Mouse (Mus musculus) hindbrain, embryonic 12.5 days (tissue): Measurements from ENCODE around the gene Smad1. TPM values are rescaled to one million over a fixed set of nuclear protein-coding genes. Genes with fewer than 3 reads are reported as not detected.

Source experiments
- ATAC-seq: fragments of 200-750 bp; cut with Nextera tagmentation; 2 replicates; pipeline ENCODE4 v1.8.0; 2017; ENCODE audit warnings: moderate TSS enrichment; ENCODE audit not compliant: low FRiP score
- H3K27ac ChIP-seq: fragments of 300-500 bp; sonication (generic); 2 replicates; pipeline ENCODE4 v1.5.1; 2016; ENCODE audit warnings: mild to moderate bottlenecking
- H3K27me3 ChIP-seq: fragments of 300-500 bp; sonication (generic); 2 replicates; pipeline ENCODE4 v1.6.1; 2016; ENCODE audit warnings: mild to moderate bottlenecking
- H3K36me3 ChIP-seq: fragments of 300-500 bp; sonication (generic); 2 replicates; pipeline ENCODE4 v1.6.1; 2016; ENCODE audit warnings: mild to moderate bottlenecking
- H3K4me1 ChIP-seq: fragments of 300-500 bp; sonication (generic); 2 replicates; pipeline ENCODE4 v1.6.1; 2016
- H3K4me2 ChIP-seq: fragments of 300-500 bp; sonication (generic); replicated peaks from 2 replicates; pipeline ENCODE4 v1.6.1; 2016; ENCODE audit warnings: mild to moderate bottlenecking
- H3K4me3 ChIP-seq: fragments of 300-500 bp; sonication (generic); 2 replicates; pipeline ENCODE4 v1.5.1; 2016; ENCODE audit warnings: mild to moderate bottlenecking
- H3K9ac ChIP-seq: fragments of 300-500 bp; sonication (generic); 2 replicates; pipeline ENCODE4 v1.6.1; 2016; ENCODE audit warnings: mild to moderate bottlenecking, moderate library complexity
- H3K9me3 ChIP-seq: fragments of 300-500 bp; sonication (generic); replicated peaks from 2 replicates; pipeline ENCODE4 v1.6.1; 2016; ENCODE audit warnings: mild to moderate bottlenecking
- WGBS: fragments of 180-500 bp; shearing (Covaris S2); methylation state at CpG from one replicate; pipeline ENCODE4 v1.1.7; 2016; 5-methylcytosine and 5-hydroxymethylcytosine counted together
- polyA plus RNA-seq: library from polyadenylated mRNA; unstranded; fragments of >200 nt; fragmentation: Nextera tagmentation; extraction: Ambion mirVana; gene quantifications from 2 replicates; pipeline ENCODE4 v1.2.1, GENCODE M21; 2016

Smad1 gene
- polyA plus RNA-seq, 1 experiment from 2014 or later, result 76.9 TPM

GRCm38 (mm10) chr8:79380386-79380785 lies 18.9 kb downstream of the Smad1 start:
- H3K9ac ChIP-seq, result no peak overlapping the region
- no peaks in the 10 kb centered on the region for H3K27me3 ChIP-seq
- H3K36me3 ChIP-seq, result peaks cover 5% of the 10 kb centered on the region; the same call in 1 of the 2 replicates
- peaks cover 47% of the 10 kb centered on the region for H3K4me1 ChIP-seq
- no peaks in the 10 kb centered on the region for H3K9me3 ChIP-seq
- 44% methylated on average over 1 of the region's 1 CpGs for WGBS
- H3K4me3 ChIP-seq, result no peak overlapping the region
- ATAC-seq, result no peak
- no peak overlapping the region for H3K4me2 ChIP-seq
- no peak overlapping the region for H3K27ac ChIP-seq

GRCm38 (mm10) chr8:79379971-79380370 lies 19.3 kb downstream of the Smad1 start:
- peaks cover 45% of the 10 kb centered on the region for H3K4me1 ChIP-seq
- WGBS, result 72% methylated on average over 14 of the region's 14 CpGs
- no peak overlapping the region for H3K9ac ChIP-seq
- H3K9me3 ChIP-seq, result no peaks in the 10 kb centered on the region
- no peak for ATAC-seq
- no peak overlapping the region for H3K4me3 ChIP-seq
- H3K27ac ChIP-seq, result no peak overlapping the region
- no peaks in the 10 kb centered on the region for H3K27me3 ChIP-seq
- H3K4me2 ChIP-seq, result no peak overlapping the region
- H3K36me3 ChIP-seq, result peaks cover 5% of the 10 kb centered on the region; the same call in 1 of the 2 replicates

- H3K4me2 ChIP-seq, result no peak overlapping the region
- no peak for ATAC-seq
- peaks cover 9% of the 10 kb centered on the region for H3K36me3 ChIP-seq
- no peaks in the 10 kb centered on the region for H3K27me3 ChIP-seq
- H3K9me3 ChIP-seq, result no peaks in the 10 kb centered on the region
- H3K27ac ChIP-seq, result no peak overlapping the region
- H3K4me1 ChIP-seq, result peaks cover 25% of the 10 kb centered on the region
- no peak overlapping the region for H3K4me3 ChIP-seq
- H3K9ac ChIP-seq, result no peak overlapping the region
- 94% methylated on average over 9 of the region's 9 CpGs for WGBS
Observed at GRCm38 (mm10) chr8:79376648-79377047, 22.7 kb downstream of the Smad1 start.

- WGBS, result 81% methylated on average over 5 of the region's 5 CpGs
- Histone ChIP-seq H3K27me3 (no peaks in the 10 kb centered on the region), H3K9ac (no peak overlapping the region), H3K9me3 (no peaks in the 10 kb centered on the region), H3K27ac (no peak overlapping the region), H3K36me3 (peaks cover 18% of the 10 kb centered on the region), H3K4me1 (peaks cover 21% of the 10 kb centered on the region), H3K4me2 (no peak overlapping the region), H3K4me3 (no peak overlapping the region)
- no peak for ATAC-seq
Observed at GRCm38 (mm10) chr8:79375775-79376123, 23.6 kb downstream of the Smad1 start.

GRCm38 (mm10) chr8:79375074-79375774 lies 24.1 kb downstream of the Smad1 start:
- 80% methylated on average over 13 of the region's 13 CpGs for WGBS
- no peak overlapping the region for H3K4me3 ChIP-seq
- no peak overlapping the region for H3K4me2 ChIP-seq
- H3K9me3 ChIP-seq, result no peaks in the 10 kb centered on the region
- ATAC-seq, result no peak
- peaks cover 19% of the 10 kb centered on the region for H3K4me1 ChIP-seq
- no peaks in the 10 kb centered on the region for H3K27me3 ChIP-seq
- peaks cover 23% of the 10 kb centered on the region for H3K36me3 ChIP-seq
- H3K27ac ChIP-seq, result peak overlapping the region; percentile 40; the same call in 1 of the 2 replicates
- H3K9ac ChIP-seq, result no peak overlapping the region

GRCm38 (mm10) chr8:79374410-79374809 lies 24.9 kb downstream of the Smad1 start:
- Histone ChIP-seq H3K9me3 (no peaks in the 10 kb centered on the region), H3K27me3 (no peaks in the 10 kb centered on the region), H3K9ac (no peak overlapping the region), H3K27ac (no peak overlapping the region), H3K4me2 (no peak overlapping the region), H3K4me1 (peaks cover 15% of the 10 kb centered on the region), H3K4me3 (no peak overlapping the region), H3K36me3 (peaks cover 31% of the 10 kb centered on the region)
- ATAC-seq, result no peak
- WGBS, result 78% methylated on average over 5 of the region's 5 CpGs

- H3K27ac ChIP-seq, result no peak overlapping the region
- no peaks in the 10 kb centered on the region for H3K9me3 ChIP-seq
- H3K36me3 ChIP-seq, result peaks cover 39% of the 10 kb centered on the region
- 94% methylated on average over 6 of the region's 6 CpGs for WGBS
- H3K4me3 ChIP-seq, result no peak overlapping the region
- H3K9ac ChIP-seq, result no peak overlapping the region
- no peak overlapping the region for H3K4me2 ChIP-seq
- ATAC-seq, result no peak
- H3K27me3 ChIP-seq, result no peaks in the 10 kb centered on the region
- H3K4me1 ChIP-seq, result peaks cover 15% of the 10 kb centered on the region
Observed at GRCm38 (mm10) chr8:79373563-79373962, 25.8 kb downstream of the Smad1 start.

- Histone ChIP-seq H3K4me3 (no peak overlapping the region), H3K9me3 (no peaks in the 10 kb centered on the region), H3K9ac (no peak overlapping the region), H3K27me3 (no peaks in the 10 kb centered on the region), H3K27ac (no peak overlapping the region), H3K4me1 (peaks cover 13% of the 10 kb centered on the region), H3K36me3 (peaks cover 45% of the 10 kb centered on the region), H3K4me2 (no peak overlapping the region)
- WGBS, result 88% methylated on average over 8 of the region's 8 CpGs
- no peak for ATAC-seq
Observed at GRCm38 (mm10) chr8:79372960-79373359, 26.4 kb downstream of the Smad1 start.

GRCm38 (mm10) chr8:79372521-79372920 lies 26.8 kb downstream of the Smad1 start:
- Histone ChIP-seq H3K4me1 (peaks cover 13% of the 10 kb centered on the region), H3K36me3 (peaks cover 47% of the 10 kb centered on the region), H3K27me3 (no peaks in the 10 kb centered on the region), H3K27ac (no peak overlapping the region), H3K9ac (no peak overlapping the region), H3K4me2 (no peak overlapping the region), H3K9me3 (no peaks in the 10 kb centered on the region), H3K4me3 (no peak overlapping the region)
- no peak for ATAC-seq
- WGBS, result 84% methylated on average over 9 of the region's 9 CpGs

- H3K27me3 ChIP-seq, result no peaks in the 10 kb centered on the region
- H3K9ac ChIP-seq, result no peak overlapping the region
- peaks cover 13% of the 10 kb centered on the region for H3K4me1 ChIP-seq
- no peaks in the 10 kb centered on the region for H3K9me3 ChIP-seq
- H3K27ac ChIP-seq, result no peak overlapping the region
- no peak overlapping the region for H3K4me3 ChIP-seq
- peaks cover 46% of the 10 kb centered on the region for H3K36me3 ChIP-seq
- WGBS, result 88% methylated on average over 9 of the region's 9 CpGs
- ATAC-seq, result no peak
- no peak overlapping the region for H3K4me2 ChIP-seq
Observed at GRCm38 (mm10) chr8:79372084-79372483, 27.2 kb downstream of the Smad1 start.

- no peak overlapping the region for H3K9ac ChIP-seq
- no peak overlapping the region for H3K4me3 ChIP-seq
- no peaks in the 10 kb centered on the region for H3K27me3 ChIP-seq
- no peak overlapping the region for H3K27ac ChIP-seq
- H3K4me1 ChIP-seq, result peaks cover 13% of the 10 kb centered on the region
- ATAC-seq, result no peak
- WGBS, result 92% methylated on average over 12 of the region's 12 CpGs
- H3K9me3 ChIP-seq, result no peaks in the 10 kb centered on the region
- H3K36me3 ChIP-seq, result peaks cover 43% of the 10 kb centered on the region
- no peak overlapping the region for H3K4me2 ChIP-seq
Observed at GRCm38 (mm10) chr8:79370646-79371290, 28.6 kb downstream of the Smad1 start.

GRCm38 (mm10) chr8:79369163-79369562 lies 30.2 kb downstream of the Smad1 start:
- no peak overlapping the region for H3K9ac ChIP-seq
- no peak overlapping the region for H3K4me3 ChIP-seq
- H3K4me2 ChIP-seq, result no peak overlapping the region
- H3K27ac ChIP-seq, result no peak overlapping the region
- no peak for ATAC-seq
- 0 out of 2 replicates have a peak, but pooled peaks cover 3% of the 10 kb centered on the region for H3K4me1 ChIP-seq
- peaks cover 51% of the 10 kb centered on the region for H3K36me3 ChIP-seq
- 93% methylated on average over 6 of the region's 6 CpGs for WGBS
- H3K27me3 ChIP-seq, result no peaks in the 10 kb centered on the region
- no peaks in the 10 kb centered on the region for H3K9me3 ChIP-seq

- no peak overlapping the region for H3K4me3 ChIP-seq
- H3K36me3 ChIP-seq, result peaks cover 58% of the 10 kb centered on the region
- no peak overlapping the region for H3K4me2 ChIP-seq
- no peaks in the 10 kb centered on the region for H3K27me3 ChIP-seq
- H3K4me1 ChIP-seq, result 0 out of 2 replicates have a peak, but pooled peaks cover 3% of the 10 kb centered on the region
- no peak overlapping the region for H3K9ac ChIP-seq
- H3K27ac ChIP-seq, result no peak overlapping the region
- WGBS, result 85% methylated on average over 4 of the region's 4 CpGs
- no peak for ATAC-seq
- no peaks in the 10 kb centered on the region for H3K9me3 ChIP-seq
Observed at GRCm38 (mm10) chr8:79367959-79368358, 31.4 kb downstream of the Smad1 start.
